Mouse (Mus musculus) C2C12 (cell line): ENCODE results near the gene Olfr1413.

Experiments used
- CTCF ChIP-seq: IDR thresholded peaks from one replicate; pipeline ENCODE4 v1.5.1; 2011; ENCODE audit not compliant: control insufficient read depth, insufficient read depth, insufficient read length
- MAX ChIP-seq: IDR thresholded peaks from one replicate; pipeline ENCODE4 v1.6.1; 2011; ENCODE audit warnings: mild to moderate bottlenecking, control low read depth
- USF1 ChIP-seq: IDR thresholded peaks from one replicate; pipeline ENCODE4 v1.6.1; 2011; ENCODE audit warnings: low read depth, mild to moderate bottlenecking, control low read depth, moderate library complexity

- TF ChIP-seq CTCF (no peak), MAX (no peak), USF1 (no peak)
Observed at GRCm38 (mm10) chr1:92613175-92613574, 42.1 kb downstream of the Olfr1413 start.
